Mouse (Mus musculus) liver, postnatal 0 days (tissue): ENCODE results near the gene Rab11fip3. TPM values are rescaled to one million over a fixed set of nuclear protein-coding genes. Genes with fewer than 3 reads are reported as not detected.

Experiments
- ATAC-seq: fragments of 200-750 bp; cut with Nextera tagmentation; 2 replicates; pipeline ENCODE4 v1.8.0; 2017; ENCODE audit warnings: mild to moderate bottlenecking, moderate library complexity
- DNase-seq: peaks from one replicate; pipeline ENCODE4 v3.0.0-alpha.2; 2016
- H3K27ac ChIP-seq: fragments of 300-500 bp; sonication (generic); 2 replicates; pipeline ENCODE4 v1.5.1; 2014; ENCODE audit warnings: antibody characterized with exemption, moderate library complexity, mild to moderate bottlenecking, low read depth
- H3K27me3 ChIP-seq: fragments of 300-500 bp; sonication (generic); 2 replicates; pipeline ENCODE4 v1.6.1; 2014; ENCODE audit warnings: low read length, control low read depth, mixed read lengths; ENCODE audit not compliant: insufficient read depth
- H3K36me3 ChIP-seq: fragments of 300-500 bp; sonication (generic); replicated peaks from 2 replicates; pipeline ENCODE4 v1.6.1; 2014; ENCODE audit warnings: mild to moderate bottlenecking, control low read depth, low read length, moderate library complexity, mixed read lengths; ENCODE audit not compliant: insufficient read depth
- H3K4me1 ChIP-seq: fragments of 300-500 bp; sonication (generic); 2 replicates; pipeline ENCODE4 v1.6.1; 2014; ENCODE audit warnings: antibody characterized with exemption, mild to moderate bottlenecking, control low read depth; ENCODE audit not compliant: insufficient read depth
- H3K4me2 ChIP-seq: fragments of 300-500 bp; sonication (generic); 2 replicates; pipeline ENCODE4 v1.6.1; 2014; ENCODE audit warnings: low read depth, mild to moderate bottlenecking, low read length, moderate library complexity, mixed read lengths
- H3K4me3 ChIP-seq: fragments of 300-500 bp; sonication (generic); 2 replicates; pipeline ENCODE4 v1.5.1; 2014; ENCODE audit warnings: low read depth, low read length
- H3K9ac ChIP-seq: fragments of 300-500 bp; sonication (generic); replicated peaks from 2 replicates; pipeline ENCODE4 v1.6.1; 2014; ENCODE audit warnings: mild to moderate bottlenecking, moderate library complexity
- H3K9me3 ChIP-seq: fragments of 300-500 bp; sonication (generic); 2 replicates; pipeline ENCODE4 v1.6.1; 2016; ENCODE audit warnings: mild to moderate bottlenecking, control low read depth, low read length, mixed read lengths
- CTCF ChIP-seq: sonication (generic); IDR thresholded peaks from 2 replicates; pipeline ENCODE4 v1.5.1; 2016; ENCODE audit warnings: antibody characterized with exemption, low read depth
- EP300 ChIP-seq: IDR thresholded peaks from 2 replicates; pipeline ENCODE4 v1.6.1; 2016; ENCODE audit warnings: antibody characterized with exemption, low read depth, mild to moderate bottlenecking
- WGBS: fragments of 180-500 bp; shearing (Covaris S2); extraction: QIAGEN DNeasy Blood & Tissue Kit; methylation state at CpG from one replicate; pipeline ENCODE4 v1.1.7; 2014; ENCODE audit not compliant: insufficient replicate concordance; 5-methylcytosine and 5-hydroxymethylcytosine counted together
- polyA plus RNA-seq: library from polyadenylated mRNA; unstranded; fragments of >200 nt; fragmentation: Nextera tagmentation; extraction: Ambion mirVana; gene quantifications from 2 replicates; pipeline ENCODE4 v1.2.1, GENCODE M21; 2015

The Rab11fip3 gene
- polyA plus RNA-seq, 1 experiment from 2014 or later, result 1.7 TPM

GRCm38 (mm10) chr17:26114061-26114460, 44.7 kb upstream of the Rab11fip3 start:
- H3K9me3 ChIP-seq, result no peaks in the 10 kb centered on the region
- H3K4me1 ChIP-seq, result peaks cover 22% of the 10 kb centered on the region
- no peak for TF ChIP-seq EP300
- TF ChIP-seq CTCF, result no peak
- 11% methylated on average over 8 of the region's 8 CpGs for WGBS
- H3K27ac ChIP-seq, result no peak overlapping the region
- peak overlapping the region; percentile 92 for H3K4me2 ChIP-seq
- DNase-seq, result no peak
- ATAC-seq, result no peak
- H3K4me3 ChIP-seq, result peak overlapping the region; percentile 75
- no peak overlapping the region; the same call in 1 of the 2 replicates for H3K9ac ChIP-seq
- peaks cover 44% of the 10 kb centered on the region for H3K27me3 ChIP-seq
- H3K36me3 ChIP-seq, result no peaks in the 10 kb centered on the region

DNA sequence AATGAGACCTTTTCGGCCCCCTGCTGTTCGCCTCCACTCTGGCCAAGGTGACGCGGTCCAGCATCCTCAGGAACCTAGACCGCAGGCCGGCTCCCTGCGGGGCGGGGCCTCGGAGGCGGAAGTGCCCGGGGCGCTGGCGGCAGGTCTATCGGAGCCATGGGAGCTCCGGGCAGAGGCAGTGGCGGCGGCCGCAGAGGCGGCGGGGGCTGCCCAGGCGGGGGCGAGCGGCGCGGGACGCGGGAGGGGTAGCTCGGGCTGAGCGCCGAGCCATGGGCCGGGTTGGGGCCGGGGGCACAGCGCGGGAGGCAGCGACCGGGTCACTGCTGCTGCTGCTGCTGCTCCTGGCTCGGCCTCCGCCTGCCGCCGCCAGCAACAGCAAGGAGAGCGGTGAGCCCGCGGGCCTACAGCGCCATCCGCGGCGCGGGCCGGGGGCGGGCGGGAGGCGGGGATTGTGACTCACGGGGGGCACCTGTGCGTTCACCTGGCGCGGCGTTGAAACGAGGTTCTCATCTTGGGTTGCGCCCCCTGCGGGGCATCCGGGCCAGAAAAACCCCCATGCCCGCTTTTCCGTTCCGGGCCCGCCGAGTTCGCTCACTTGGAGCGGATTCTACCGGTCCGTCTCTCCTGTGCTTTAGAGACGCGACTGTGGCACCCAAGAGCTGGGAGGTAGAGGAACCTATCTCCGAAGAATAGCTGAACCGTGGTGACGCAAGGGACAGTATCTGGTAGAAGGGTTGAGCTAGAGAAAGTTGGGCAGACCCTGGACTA, 44.0 kb upstream of the Rab11fip3 start, which contains the start of gene Tmem8:
Tmem8 (plus strand) TSS at position 119 of the 768 bp plus-strand sequence.
- no peaks in the 10 kb centered on the region for H3K9me3 ChIP-seq
- H3K27ac ChIP-seq, result peak within 1 kb of the TSS; percentile 62
- peaks cover 44% of the 10 kb centered on the region for H3K27me3 ChIP-seq
- H3K36me3 ChIP-seq, result no peaks in the 10 kb centered on the region
- peaks cover 22% of the 10 kb centered on the region for H3K4me1 ChIP-seq
- H3K9ac ChIP-seq, result peak within 1 kb of the TSS; percentile 82
- 0% methylated on average over 43 of the region's 75 CpGs for WGBS
- H3K4me2 ChIP-seq, result peak within 1 kb of the TSS; percentile 92
- TF ChIP-seq EP300 (no peak), CTCF (peak; percentile 45)
- ATAC-seq (peak; percentile 81), DNase-seq (peak; percentile 85)
- peak within 1 kb of the TSS; percentile 75 for H3K4me3 ChIP-seq

DNA sequence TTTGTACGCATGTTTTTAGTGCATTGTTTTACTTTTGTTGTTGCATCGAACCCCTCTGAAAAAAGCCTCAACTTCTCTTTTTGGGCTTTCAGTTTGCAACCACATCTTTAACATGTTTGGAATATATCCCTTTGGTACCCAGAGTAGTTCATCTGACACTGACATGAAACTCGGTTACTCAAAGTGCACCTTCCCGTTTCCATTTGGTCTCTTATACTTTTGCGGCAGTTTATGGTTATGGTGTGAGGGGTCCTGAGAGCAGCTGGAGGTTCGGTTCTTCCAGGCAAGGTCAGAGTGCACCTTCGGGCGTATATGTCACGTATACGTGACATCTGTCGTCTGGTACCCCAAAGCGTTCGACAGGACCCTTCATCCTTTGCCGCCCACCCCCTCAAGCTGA, 43.4 kb upstream of the Rab11fip3 start:
- H3K4me1 ChIP-seq, result peaks cover 22% of the 10 kb centered on the region
- no peaks in the 10 kb centered on the region for H3K9me3 ChIP-seq
- DNase-seq, result no peak
- H3K4me2 ChIP-seq, result peak overlapping the region; percentile 92
- no peaks in the 10 kb centered on the region for H3K36me3 ChIP-seq
- TF ChIP-seq EP300 (no peak), CTCF (no peak)
- H3K27ac ChIP-seq, result peak overlapping the region; percentile 62; the same call in 1 of the 2 replicates
- no peak for ATAC-seq
- peak overlapping the region; percentile 75 for H3K4me3 ChIP-seq
- H3K9ac ChIP-seq, result peak overlapping the region; percentile 82
- H3K27me3 ChIP-seq, result peaks cover 44% of the 10 kb centered on the region
- WGBS, result 15% methylated on average over 14 of the region's 14 CpGs

- Histone ChIP-seq H3K9ac (no peak overlapping the region), H3K27me3 (peaks cover 44% of the 10 kb centered on the region), H3K27ac (no peak overlapping the region), H3K4me2 (no peak overlapping the region), H3K9me3 (no peaks in the 10 kb centered on the region), H3K4me1 (peaks cover 22% of the 10 kb centered on the region), H3K36me3 (no peaks in the 10 kb centered on the region), H3K4me3 (no peak overlapping the region)
- TF ChIP-seq EP300, result no peak
- no peak for TF ChIP-seq CTCF
- WGBS, result 48% methylated on average over 4 of the region's 4 CpGs
- ATAC-seq, result no peak
- no peak for DNase-seq
Observed at GRCm38 (mm10) chr17:26111722-26112121, 42.4 kb upstream of the Rab11fip3 start.

DNA sequence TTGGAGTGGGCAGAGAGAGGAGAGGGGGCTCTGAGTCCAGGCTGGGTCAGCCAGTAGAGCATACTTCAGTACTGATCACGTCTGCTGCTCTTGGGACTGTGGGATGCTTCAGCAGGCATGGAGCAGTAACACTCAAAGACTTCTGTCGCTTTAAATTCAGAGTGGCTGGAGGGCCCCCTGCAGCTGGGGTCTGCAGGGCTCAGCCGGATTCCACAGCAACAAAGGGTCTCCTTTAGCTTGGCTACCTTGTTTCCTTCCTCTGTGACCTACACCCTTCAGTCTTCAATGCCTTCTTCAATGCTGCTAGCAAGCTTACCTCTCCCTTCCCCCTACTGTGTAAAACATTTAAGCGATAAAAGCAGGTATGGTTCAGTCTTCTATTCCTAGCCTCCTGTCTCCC, 41.7 kb upstream of the Rab11fip3 start:
- Histone ChIP-seq H3K4me2 (no peak overlapping the region), H3K9ac (no peak overlapping the region), H3K36me3 (no peaks in the 10 kb centered on the region), H3K9me3 (no peaks in the 10 kb centered on the region), H3K27ac (no peak overlapping the region), H3K4me3 (no peak overlapping the region), H3K4me1 (peaks cover 22% of the 10 kb centered on the region), H3K27me3 (peaks cover 44% of the 10 kb centered on the region)
- TF ChIP-seq CTCF, result no peak
- no peak for TF ChIP-seq EP300
- DNase-seq (no peak), ATAC-seq (no peak)
- WGBS, result 35% methylated on average over 4 of the region's 4 CpGs

DNA sequence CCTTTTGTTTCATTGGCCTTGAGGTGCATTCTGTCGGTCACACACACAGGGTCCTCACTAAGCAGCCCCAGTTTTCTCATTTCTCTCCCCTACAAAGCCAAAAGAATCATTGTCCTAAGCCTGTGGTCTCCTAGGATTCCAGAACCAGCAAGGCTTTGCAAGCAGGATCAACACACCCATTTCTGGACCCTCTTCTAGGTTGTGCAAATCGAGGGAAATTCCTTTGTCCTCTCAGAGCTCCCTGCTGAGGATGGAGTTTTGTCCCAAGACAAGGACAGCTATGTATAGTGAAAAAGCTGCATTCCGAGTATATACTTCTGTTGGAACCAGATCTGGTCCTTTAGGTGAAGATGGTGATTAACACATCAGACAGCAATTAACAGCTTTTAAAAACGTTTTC, 40.8 kb upstream of the Rab11fip3 start:
- Histone ChIP-seq H3K4me1 (peaks cover 13% of the 10 kb centered on the region; the same call in 1 of the 2 replicates), H3K9ac (no peak overlapping the region), H3K4me3 (no peak overlapping the region), H3K4me2 (no peak overlapping the region), H3K27me3 (peaks cover 42% of the 10 kb centered on the region), H3K27ac (no peak overlapping the region), H3K36me3 (no peaks in the 10 kb centered on the region), H3K9me3 (no peaks in the 10 kb centered on the region)
- WGBS, result 37% methylated on average over 4 of the region's 4 CpGs
- no peak for ATAC-seq
- DNase-seq, result no peak
- TF ChIP-seq EP300 (no peak), CTCF (no peak)
